Mouse (Mus musculus) myocyte (in vitro differentiated cells): ENCODE measurements at regions not wholly inside any gene's neighbourhood (a gene's known extent, or its start where the extent isn't known, plus 50 kb on each side); places are given as distances from the start of the nearest gene placed in this dataset.

Experiments
- CEBPB ChIP-seq: IDR thresholded peaks from 2 replicates; pipeline ENCODE4 v1.6.1; 2011; ENCODE audit warnings: mild to moderate bottlenecking, moderate library complexity; ENCODE audit not compliant: poor library complexity, insufficient read depth, severe bottlenecking
- E2F4 ChIP-seq: IDR thresholded peaks from one replicate; pipeline ENCODE4 v1.6.1; 2011; ENCODE audit warnings: mild to moderate bottlenecking, control low read depth, moderate library complexity; ENCODE audit not compliant: insufficient read depth
- MAX ChIP-seq: IDR thresholded peaks from one replicate; pipeline ENCODE4 v1.6.1; 2011; ENCODE audit warnings: low read depth, mild to moderate bottlenecking, control low read depth
- MYOG ChIP-seq, 3 experiments: IDR thresholded peaks; one replicate each; pipeline ENCODE4 v1.6.1; 2011; ENCODE audit warnings: control low read depth in 2 of 3, low read depth in 2 of 3, mild to moderate bottlenecking in 2 of 3; ENCODE audit not compliant: insufficient read length in 2 of 3, control insufficient read depth in 1 of 3, insufficient read depth in 1 of 3
- POLR2A ChIP-seq: IDR thresholded peaks from one replicate; pipeline ENCODE4 v1.6.1; 2011; ENCODE audit warnings: low read depth, mild to moderate bottlenecking, control low read depth, moderate library complexity; ENCODE audit not compliant: insufficient read length
- POLR2AphosphoS2 ChIP-seq: IDR thresholded peaks from one replicate; pipeline ENCODE4 v1.6.1; 2011; ENCODE audit warnings: low read depth, control low read depth; ENCODE audit not compliant: insufficient read length
- REST ChIP-seq: IDR thresholded peaks from one replicate; pipeline ENCODE4 v1.6.1; 2011; ENCODE audit warnings: mild to moderate bottlenecking, control low read depth, moderate library complexity; ENCODE audit not compliant: insufficient read depth, insufficient read length
- SRF ChIP-seq: IDR thresholded peaks from one replicate; pipeline ENCODE4 v1.6.1; 2011; ENCODE audit warnings: low read depth; ENCODE audit not compliant: control insufficient read depth, insufficient read length
- TCF12 ChIP-seq: IDR thresholded peaks from one replicate; pipeline ENCODE4 v1.6.1; 2011; ENCODE audit warnings: mild to moderate bottlenecking, control low read depth; ENCODE audit not compliant: poor library complexity, insufficient read depth, severe bottlenecking
- TCF3 ChIP-seq: IDR thresholded peaks from one replicate; pipeline ENCODE4 v1.6.1; 2011; ENCODE audit warnings: low read depth, control low read depth; ENCODE audit not compliant: insufficient read length
- USF1 ChIP-seq: IDR thresholded peaks from one replicate; pipeline ENCODE4 v1.6.1; 2011; ENCODE audit warnings: low read depth, mild to moderate bottlenecking, control low read depth, moderate library complexity

DNA sequence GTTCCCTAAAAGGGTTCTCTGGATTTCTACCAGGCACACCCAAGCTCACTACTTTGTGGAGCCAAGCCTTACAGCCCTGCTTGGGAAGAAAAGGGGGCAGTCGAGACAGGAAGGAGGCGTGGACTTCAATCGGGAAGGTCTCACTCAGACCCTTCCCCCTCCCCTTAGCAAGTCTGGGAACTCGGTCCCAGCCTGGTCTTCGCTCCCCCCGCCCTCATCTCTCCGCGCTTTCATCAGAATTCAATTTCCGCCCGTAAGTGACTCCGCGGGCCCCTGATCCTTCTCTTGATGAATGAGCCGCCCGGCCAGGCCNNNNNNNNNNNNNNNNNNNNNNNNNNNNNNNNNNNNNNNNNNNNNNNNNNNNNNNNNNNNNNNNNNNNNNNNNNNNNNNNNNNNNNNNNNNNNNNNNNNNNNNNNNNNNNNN is 86.3 kb upstream of the Pax2 start:
- TF ChIP-seq TCF12 (no peak), POLR2A (no peak), USF1 (no peak), POLR2AphosphoS2 (no peak), MAX (no peak), MYOG (IDR thresholded peaks at IDR 0.05; ENCODE audit: control insufficient read depth in 1 of 3, insufficient read depth in 1 of 3, insufficient read length in 2 of 3, low read depth in 2 of 3) (no peak), TCF3 (no peak), CEBPB (no peak), REST (no peak), E2F4 (no peak), SRF (no peak)
